Mouse (Mus musculus) skeletal muscle tissue, adult 2 months (tissue): ENCODE measurements around the gene Tmem132c.
A peak's percentile ranks its signal among the peaks of the same experiment; 100 is the strongest.
"Not testable (repeated sequence)": the region's sequence is repeated elsewhere in the genome, so short reads cannot be mapped to it uniquely, and the experiment has no call there.

Experiments
- DNase-seq: peaks from one replicate; pipeline ENCODE4 v3.0.0-alpha.2; 2012; ENCODE audit warnings: low read depth, low spot score

The Tmem132c gene

DNA sequence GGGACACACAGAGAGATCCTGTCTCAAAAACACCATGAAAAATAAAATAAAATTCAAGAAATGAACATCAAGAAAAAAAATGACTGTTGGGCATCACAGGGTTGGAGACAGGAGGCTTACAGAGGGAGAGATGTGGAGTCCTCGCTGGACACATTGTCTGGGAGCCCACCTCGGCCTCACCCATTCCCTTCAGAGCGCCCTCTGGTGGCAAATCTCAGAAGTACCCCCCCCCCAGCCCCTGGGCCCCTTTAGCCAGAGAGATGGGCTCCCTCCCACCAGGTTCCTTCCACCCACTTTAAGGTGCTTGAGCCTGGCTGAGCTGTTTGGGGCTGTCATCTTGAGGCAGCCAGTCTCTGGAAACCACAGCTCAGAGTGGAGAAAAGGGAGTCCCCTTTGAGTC lies 99.5 kb downstream of the Tmem132c start:
- no peak for DNase-seq

DNA sequence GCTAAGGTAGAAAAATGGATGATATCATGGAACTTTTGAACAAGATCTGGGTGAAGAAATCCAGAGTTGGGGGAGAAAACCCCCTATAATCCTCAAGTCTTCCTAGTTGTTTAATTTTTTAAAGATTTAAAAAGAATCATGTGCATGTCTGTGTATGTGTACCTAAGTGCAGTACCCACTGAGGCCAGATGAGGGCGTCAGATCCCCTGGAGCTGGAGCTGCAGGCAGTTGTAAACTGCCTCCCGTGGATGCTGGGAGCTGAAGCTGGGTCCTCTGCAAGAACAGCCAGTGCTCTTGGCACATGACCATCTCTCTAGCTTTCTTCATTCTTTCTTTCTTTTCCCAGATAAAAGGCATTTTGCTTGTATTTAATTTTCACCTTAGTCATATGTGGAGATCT lies 103.1 kb downstream of the Tmem132c start:
- DNase-seq, result no peak

DNA sequence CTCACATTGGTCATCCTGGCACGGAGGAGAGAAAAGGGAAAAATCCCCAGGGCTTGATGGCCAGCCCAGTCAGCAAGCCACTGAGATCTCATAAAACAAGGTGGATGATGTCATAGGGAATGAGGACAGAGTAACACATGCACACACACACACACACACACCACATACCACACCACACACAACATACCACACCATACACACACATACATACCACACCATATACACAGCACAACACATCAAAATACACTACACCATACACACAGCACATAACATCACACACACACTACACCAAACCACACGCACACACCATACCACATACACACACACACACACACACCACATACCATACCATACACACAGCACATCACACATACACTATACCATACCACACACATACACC lies 104.8 kb downstream of the Tmem132c start:
- DNase-seq, result no peak

DNA sequence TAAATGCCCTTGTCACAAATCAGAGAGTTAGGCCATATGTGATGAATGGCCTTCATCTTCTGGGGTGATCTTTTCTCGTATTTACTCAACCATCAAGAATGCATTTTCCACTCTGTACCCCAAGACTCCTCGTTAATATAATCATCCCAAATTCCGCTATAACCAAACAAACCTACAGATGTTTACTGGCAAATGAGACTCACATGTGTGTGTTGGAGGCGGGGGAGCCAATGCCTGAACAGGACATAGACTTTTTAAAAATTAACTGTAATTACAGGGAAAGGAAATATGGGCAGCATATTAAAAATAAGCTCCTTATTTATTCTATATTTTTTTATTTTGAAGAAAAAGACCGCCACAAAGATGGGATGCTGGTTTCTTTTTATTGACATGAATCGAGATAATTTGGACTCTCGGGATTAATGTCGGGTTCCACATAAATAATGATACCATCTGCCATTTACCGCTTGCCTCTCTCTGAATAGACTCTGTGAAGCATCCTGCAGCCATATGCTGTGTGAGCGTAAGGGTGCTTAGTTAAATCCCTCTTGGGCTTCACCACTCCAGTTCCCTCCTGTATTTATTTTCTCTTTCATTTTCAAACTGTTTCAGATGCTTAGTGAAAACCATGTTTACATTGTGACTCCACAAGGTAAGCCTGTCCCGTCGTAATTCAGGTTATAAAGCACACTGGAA lies 105.6 kb downstream of the Tmem132c start:
- DNase-seq, result no peak

DNA sequence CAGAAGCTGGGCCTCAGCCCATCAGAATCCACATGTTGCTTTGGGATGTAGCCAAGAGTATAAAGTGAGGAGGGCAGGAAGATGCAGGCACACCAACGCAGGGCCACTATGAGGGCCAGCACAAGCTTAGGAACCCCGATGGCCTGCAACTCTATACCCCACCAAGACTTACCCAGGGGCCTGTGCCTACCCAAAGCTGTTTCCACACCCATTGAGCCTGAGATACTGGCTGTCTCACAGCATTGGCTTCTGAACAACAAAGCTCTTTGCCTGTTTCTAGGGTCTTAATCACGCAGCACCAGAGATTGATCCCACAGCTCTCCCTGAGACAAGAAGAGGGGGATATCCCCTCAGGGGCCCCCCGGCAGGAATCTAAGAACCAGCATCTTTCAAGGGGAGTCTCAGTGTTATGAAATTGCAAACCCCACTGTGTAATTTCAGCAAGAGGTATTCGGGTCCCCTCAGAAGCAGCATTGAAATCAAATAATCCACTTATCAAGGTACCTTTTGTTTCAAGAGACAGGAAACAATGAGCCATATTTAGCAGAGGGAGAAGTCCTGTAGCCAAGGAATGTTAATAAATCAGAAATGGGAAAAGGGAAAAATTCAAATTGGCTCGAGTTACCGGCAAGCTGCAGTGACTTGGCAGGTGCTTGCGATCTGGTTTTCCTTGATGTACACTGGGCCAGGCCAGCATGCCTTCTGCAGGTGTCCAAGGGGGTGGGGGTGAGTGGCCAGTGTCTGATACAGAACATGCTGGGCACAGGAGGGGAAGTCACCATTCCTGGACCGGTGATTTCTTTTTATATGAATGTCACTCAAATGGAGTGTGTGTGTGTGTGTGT lies 107.8 kb downstream of the Tmem132c start:
- no peak for DNase-seq

DNA sequence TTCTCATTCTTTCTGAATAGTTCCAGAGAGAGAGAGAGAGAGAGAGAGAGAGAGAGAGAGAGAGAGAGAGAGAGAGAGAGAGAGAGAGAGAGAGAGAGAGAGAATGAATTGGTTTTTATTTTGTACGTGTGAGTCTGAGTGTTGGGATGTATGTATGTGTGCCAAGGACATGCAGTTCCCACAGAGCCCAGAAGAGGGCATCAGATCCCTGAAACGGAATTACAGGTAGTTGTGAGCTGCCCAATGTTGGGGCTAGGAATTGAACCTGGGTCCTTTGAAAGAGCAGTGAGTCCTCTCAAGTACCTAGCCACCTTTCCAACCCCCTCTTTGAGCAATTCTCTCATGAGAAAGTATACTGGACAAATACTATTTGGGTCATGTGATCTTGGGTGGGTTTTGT lies 111.4 kb downstream of the Tmem132c start:
- no peak for DNase-seq

DNA sequence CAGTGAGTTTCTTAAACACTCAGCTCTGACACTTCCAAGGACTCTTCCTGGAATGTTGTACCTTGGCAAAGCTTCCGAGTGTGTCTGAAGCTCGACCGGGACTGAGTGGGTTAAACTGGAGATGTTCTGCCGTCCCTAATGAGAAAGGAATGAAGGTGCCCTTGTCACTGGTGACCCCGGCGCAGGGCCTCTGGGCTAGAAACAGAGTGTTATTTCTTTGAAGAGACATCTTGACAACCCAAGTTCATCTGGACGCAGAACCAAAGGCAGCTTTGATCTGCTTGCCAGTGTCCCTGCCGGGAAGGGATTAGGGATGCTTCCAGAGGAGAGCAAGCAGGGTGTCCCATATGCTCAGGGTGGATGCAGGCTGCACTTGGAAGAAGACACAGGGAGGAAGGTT lies 114.2 kb downstream of the Tmem132c start:
- DNase-seq, result no peak

DNA sequence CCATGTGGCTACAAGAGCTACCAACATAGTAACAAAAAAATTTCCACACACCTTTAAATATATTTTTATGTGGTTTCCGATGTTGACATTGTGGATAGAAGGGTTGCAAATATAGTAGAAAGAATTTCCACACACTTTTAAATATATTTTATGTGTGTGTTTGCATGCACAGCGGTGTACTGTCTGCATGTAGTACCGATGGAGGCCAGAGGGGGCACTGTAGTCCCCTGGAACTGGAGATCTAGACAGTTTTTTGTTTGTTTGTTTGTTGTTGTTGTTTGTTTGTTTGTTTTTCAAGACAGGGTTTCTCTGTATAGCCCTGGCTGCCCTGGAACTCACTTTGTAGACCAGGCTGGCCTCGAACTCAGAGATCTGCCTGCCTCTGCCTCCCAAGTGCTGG lies 116.3 kb downstream of the Tmem132c start:
- DNase-seq, result not testable (repeated sequence)

DNA sequence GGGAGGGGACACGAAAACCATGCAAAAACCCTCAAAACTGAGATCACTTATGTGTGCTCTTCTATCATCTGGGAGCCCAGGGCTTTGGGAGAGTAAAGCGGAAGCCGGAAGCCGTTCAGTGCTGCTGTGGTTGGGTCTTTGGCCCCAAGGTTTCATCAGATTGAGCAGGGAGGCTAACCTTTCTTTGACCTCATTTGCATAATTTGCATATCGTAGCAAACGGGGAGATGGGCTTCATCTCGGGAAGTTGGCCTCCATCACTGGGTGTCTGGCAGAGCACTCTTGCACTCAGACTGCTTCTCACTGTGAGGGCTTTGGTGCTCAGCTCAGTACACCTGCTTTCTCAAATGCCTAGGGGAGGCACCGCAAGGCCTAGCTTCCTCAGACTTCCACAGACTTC lies 119.5 kb downstream of the Tmem132c start:
- no peak for DNase-seq

DNA sequence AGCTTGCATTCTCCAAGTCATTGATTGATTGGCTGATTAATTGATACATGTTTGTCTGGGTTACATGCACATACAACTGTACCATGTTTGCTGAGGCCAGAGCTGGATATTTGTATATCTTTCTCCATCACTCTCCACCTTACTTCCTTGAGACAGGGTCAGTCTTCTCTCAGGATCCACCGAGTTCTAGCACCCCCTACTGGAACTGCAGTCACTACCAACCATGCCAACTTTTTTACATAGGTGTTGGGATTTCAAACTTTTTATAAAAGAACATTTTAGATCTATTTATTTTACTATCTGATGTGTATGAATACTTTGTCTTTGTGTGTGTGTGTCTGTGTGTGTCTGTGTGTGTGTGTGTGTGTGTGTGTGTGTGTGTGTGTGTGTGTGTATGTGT lies 123.5 kb downstream of the Tmem132c start:
- DNase-seq, result no peak

DNA sequence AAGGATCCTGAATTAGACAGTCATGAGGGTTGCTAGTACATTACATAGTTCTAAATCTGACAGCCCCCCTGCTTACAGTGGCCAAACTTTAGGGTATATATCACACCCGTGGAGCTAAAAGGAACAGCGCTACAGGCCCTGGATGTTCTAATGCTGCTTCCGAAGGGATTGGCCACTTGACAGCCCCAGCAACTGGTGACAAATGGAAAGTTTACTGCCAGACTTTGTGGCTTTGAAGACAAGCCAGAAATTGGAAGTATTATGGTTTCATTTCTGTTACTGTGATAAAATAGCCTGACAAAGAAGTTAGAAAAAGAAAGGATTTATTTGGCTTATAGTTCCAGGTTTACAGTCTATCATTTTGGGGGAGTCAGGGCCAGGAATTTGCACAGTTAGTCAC lies 126.6 kb downstream of the Tmem132c start:
- DNase-seq, result peak; percentile 11

DNA sequence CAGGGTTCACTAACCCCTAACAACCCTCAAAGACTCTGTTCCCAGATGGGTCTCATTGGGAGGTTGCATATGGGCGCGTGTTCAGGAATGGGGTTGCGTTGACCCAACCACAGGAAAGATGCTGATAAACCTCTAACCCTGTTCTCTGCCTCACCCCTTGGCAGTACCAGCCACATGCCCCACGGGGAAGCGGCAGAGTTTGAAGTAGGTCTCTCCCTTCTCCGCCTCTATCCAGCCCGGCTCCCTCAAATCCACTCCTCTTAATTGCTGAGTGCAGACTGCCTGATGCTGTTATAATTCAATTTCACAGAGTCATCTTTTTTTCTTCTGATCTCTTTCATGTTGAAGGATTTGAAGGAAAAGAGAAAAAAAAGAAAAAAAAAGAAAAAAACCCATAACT lies 128.2 kb downstream of the Tmem132c start:
- DNase-seq, result no peak

DNA sequence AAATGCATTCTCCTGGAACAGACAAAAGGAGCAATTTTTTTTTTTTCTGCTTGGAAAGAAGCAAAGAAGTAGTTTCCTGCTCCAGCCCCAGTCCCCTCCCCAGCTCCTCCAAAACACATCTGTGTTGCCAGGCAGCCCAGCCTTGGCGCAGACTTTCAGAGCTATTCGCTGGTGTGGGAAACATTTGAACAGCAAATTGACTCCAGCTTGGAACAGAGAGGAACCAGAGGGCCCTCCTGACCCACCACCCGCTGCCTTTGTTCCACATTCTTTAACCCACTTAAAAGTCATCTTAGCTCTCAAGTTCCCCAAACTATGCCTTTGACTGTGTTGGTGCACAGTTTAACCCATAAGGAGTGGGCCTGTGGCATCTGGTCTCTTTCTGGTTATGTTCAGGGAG lies 128.9 kb downstream of the Tmem132c start:
- peak; percentile 60 for DNase-seq

DNA sequence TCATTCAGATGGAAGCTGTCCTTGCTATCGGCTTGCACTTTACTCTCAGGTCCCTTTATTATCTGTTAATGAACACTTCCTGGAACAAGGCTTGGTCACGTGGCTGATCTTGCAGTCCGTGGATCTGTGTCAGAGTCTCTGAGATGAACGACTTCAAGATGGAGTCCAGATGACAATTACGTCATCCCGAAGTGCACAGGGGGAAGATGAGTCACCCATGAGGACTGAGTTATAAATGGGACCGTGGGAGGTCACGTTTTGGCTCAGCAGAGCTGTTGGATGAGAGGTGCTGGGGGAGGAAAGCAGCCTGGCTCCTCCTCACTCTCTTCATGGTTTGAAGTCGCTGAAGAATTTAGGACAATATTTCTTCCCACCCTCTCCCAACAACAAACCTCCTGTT lies 132.6 kb downstream of the Tmem132c start:
- peak; percentile 82 for DNase-seq

DNA sequence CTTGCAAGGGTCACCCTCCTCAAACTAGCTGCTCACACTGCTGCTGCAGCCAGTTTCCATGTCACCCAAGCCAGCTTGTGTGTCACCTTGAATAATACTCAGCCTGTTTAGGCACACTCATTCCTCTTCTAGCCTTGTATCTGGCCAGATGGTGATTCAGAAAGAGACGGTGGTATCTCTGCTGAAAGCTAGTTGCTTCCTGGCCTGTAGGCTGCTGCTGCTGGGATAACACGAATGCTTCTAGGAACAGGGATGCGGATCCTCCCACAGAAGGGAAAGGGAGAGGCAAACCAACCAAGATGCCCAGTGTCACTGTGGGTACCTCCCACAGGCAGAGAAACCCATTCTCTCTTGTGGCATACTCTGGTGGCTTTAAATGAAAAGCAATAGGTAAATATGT lies 134.0 kb downstream of the Tmem132c start:
- no peak for DNase-seq

DNA sequence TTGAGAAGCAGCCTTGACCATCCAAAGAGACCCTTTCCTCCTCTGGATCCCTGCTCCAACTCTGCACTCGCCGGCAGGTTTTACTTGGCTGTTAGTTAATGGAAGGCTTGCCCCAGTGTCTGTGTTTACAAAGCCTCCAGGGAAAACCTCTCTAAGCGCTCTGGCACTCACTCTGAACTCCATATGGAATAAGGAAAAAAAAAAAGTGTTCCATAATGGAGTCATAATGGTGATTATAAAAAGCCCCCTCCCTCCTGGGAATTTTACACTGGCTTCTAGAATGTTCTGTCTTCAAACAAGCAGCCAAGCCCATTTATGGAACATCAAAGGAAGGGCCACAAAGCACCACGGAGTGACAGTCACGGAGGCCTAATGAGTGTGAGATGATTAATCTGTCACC lies 136.9 kb downstream of the Tmem132c start:
- no peak for DNase-seq

DNA sequence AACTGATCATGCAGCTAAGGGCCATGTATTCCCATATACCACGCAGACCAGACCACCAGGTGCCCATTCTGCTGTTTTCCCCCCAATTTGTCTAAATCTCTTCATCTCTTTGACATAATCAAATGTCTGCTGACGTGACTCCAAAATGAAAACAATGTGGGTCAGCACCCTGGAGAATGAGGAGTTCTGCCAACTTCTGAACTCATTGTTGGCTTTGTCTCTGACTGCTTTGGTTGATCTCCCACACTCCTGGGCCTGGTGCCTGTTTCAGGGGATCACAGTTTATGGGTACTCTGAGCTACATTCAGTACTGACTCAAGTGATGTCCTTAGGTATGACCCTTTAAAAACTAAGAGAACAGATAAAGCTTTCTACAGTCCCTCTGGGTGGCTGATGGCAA lies 137.7 kb downstream of the Tmem132c start:
- DNase-seq, result peak; percentile 49

DNA sequence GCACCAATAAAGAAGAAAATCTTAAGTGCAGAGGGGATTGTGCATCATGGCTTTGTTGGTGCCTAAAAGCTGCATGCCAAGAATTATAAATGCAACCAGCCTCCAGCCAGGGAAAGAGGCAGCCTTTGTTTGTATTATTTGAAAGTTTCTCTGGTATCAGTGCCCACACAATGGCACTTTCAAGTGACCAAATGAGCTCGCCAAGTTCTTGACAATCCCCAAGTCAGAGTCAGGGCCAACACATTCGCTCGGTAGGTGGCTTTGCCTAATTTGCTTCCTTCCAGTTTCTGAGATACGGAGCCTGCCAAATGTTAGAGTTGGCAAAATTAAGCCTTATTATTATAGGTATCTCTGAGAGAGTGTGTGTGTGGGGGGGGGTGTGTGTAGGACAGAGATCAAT lies 139.6 kb downstream of the Tmem132c start:
- no peak for DNase-seq

DNA sequence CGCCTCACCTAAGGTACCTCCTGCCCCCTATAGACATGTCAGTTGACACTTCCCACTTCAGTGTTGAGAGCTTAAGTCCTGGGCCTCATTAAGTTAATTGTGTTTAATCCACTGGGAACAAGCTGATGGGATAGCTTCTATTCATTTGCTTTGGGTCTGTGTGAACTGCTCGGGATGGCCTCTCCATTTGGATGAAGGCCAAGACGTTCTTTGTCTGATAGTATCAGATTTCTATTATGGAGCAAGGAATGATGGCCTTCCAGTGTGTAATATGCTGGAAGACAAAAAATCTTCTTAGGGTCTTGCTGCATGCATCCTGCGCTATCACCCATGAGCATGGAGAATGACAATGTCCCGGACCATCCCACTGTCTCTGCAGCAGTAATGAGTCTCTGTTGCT lies 141.0 kb downstream of the Tmem132c start:
- DNase-seq, result no peak

DNA sequence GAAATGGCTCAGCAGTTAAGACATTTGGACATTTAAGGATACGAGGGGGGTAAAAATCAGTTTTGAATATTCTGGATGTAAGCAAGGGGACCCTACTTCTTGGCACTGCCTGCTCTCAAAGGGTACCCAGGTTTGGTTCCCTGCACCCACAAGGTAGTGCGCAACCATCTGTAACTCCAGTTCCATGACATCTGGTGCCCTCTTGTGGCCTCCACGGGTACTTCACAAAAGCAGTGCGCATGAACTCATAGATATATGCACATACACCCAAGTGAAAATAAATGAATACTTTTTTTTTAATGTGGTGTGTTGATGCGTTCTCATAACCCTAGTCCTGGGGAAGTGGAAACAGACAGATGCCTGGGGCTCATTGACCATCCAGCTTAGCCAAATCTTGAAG lies 149.6 kb downstream of the Tmem132c start:
- DNase-seq, result no peak

DNA sequence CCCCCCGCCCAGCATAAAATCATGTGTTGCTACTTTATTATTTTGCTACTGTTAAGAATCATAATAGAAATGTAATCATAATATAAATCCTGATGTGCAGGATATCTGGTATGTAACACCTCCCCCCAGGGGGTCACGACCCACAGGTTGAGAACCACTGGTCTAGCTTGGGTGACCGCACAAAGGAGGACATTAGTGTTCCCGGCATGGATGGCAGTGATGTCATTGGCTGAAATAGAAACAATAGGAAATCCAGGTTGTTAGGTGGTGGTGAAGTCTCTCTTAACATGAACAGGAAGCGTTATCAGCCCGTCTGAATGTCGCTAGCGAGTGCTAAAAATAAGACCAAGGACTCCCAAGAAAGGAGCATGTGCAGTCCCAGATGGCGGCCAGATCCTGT lies 155.3 kb downstream of the Tmem132c start:
- DNase-seq, result no peak

DNA sequence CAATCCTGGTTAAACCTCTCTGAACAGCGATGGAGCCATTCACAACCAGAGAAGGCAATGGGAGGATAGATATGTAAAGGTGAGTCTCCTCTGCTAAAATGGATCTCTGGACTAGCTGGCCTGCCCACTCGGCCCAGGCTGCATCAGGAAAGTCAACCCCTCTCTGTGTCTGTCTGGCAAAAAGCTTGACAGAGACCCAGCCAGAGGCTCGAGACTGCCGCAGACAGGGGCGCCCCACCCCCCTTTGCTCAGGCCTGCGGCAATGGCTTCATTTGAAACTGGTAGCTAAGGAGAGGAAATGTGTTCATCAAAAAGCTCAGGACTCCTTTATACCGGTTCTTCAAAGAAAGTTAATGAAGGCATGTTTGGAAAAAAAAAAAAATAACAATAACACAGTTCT lies 156.4 kb downstream of the Tmem132c start:
- DNase-seq, result no peak

DNA sequence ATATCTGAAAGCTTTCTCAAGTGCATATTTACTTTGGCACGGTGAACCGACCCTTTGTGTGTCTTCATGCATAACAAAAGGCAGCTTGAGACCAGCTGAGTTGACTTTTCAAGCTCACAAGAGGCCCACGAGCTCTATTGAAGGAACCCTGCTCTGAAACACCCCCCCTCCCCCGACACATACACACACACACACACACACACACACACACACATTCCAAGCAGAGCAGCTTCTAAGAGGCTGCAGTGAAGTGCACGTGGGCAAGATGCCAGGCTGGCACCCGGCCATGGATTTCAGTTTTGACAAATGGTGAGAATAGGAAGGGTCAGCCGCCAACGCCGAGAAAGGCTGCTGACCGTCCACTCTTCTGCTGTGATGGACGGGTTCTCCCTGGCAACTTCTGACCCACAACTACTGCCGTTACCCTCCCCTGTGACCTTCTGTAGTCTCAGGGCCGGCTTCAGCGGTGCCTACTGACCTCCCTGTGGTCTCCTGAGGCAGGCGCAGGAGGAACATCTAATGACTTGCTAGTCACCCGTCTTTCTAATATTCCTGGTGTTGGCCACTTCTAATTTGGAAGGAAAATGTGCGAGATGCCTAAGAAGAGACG lies 163.9 kb downstream of the Tmem132c start:
- no peak for DNase-seq
